Mouse (Mus musculus) lung, postnatal 0 days (tissue): ENCODE data around the gene Aen.

ENCODE experiments used
- CTCF ChIP-seq: IDR thresholded peaks from 2 replicates; pipeline ENCODE4 v1.5.1; 2016; ENCODE audit warnings: antibody characterized with exemption, mild to moderate bottlenecking
- EP300 ChIP-seq: IDR thresholded peaks from 2 replicates; pipeline ENCODE4 v1.6.1; 2016; ENCODE audit warnings: antibody characterized with exemption, mild to moderate bottlenecking, control low read depth

DNA sequence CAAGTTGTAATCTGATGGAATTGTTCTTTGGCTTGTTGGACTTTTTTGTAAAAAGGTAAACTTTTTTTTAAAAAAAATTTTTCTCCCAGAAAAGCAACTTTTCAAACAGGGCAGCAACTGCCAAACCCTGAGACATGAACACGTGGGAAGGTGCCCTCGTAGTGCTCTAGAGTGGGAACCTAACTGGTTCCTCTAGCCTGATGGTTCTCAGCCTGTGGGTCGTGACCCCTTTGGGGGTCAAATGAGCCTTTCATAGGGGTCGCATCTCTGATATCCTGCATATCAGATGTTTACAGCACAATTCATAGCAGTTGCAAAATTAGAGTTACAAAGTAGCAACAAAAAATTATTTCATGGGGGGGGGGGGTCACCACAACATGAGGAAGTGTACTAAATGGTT, 15.6 kb downstream of the Aen start:
- TF ChIP-seq CTCF: no peak
- no peak for TF ChIP-seq EP300
